Mouse (Mus musculus) bone marrow macrophage, adult 2 months (primary cell): ENCODE measurements at regions not wholly inside any gene's neighbourhood (a gene's known extent, or its start where the extent isn't known, plus 50 kb on each side); places are given as distances from the start of the nearest gene placed in this dataset.

Experiments
- CTCF ChIP-seq: IDR thresholded peaks from 2 replicates; pipeline ENCODE4 v1.5.1; 2012; ENCODE audit warnings: low read depth, mild to moderate bottlenecking, low read length, moderate library complexity
- POLR2A ChIP-seq: IDR thresholded peaks from 2 replicates; pipeline ENCODE4 v1.6.1; 2012; ENCODE audit warnings: mild to moderate bottlenecking, low read depth, low read length, borderline replicate concordance

DNA sequence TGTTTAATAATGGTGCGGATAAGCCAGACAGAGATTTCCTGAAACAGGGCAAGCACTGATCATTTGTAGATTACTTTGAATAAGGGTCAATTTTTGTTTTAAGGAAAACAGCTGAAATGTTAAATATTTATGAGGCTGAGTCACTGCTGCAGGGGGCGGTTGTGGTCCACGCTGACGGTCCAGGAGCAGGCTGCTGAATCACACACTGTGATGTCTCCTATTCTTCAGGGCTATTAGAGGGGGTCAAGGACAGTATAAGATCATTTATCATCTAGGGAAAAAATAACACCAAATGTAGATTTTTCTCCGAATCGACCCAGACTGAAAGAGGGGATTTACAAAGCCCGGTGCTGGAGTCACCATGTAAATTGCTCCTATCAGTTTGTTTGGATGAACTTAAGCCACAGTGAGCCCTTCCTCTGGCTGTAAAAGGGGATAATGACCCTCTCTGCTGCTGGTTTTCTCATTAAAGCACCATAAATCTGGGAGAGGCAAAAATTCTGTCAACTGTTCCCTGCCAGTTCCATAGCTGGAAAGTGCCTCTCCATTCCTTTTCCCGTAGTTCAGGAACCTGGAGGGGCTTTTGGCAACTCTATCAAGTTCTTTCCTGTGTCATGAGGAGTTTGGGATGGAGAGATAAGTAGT lies 404.2 kb downstream of the Glrx3 start:
- no peak for TF ChIP-seq POLR2A
- no peak for TF ChIP-seq CTCF
